Mouse (Mus musculus) olfactory bulb, adult 2 months (tissue): ENCODE measurements around the gene Foxc1.

Experiments
- CTCF ChIP-seq: fragments of 200-500 bp; IDR thresholded peaks from 2 replicates; pipeline ENCODE4 v1.5.1; 2012; ENCODE audit warnings: low read depth, mild to moderate bottlenecking, low read length, moderate library complexity; ENCODE audit not compliant: insufficient read depth
- POLR2A ChIP-seq: fragments of 200-500 bp; IDR thresholded peaks from 2 replicates; pipeline ENCODE4 v1.6.1; 2012; ENCODE audit warnings: mild to moderate bottlenecking, low read depth, low read length, moderate library complexity; ENCODE audit not compliant: insufficient read depth

DNA sequence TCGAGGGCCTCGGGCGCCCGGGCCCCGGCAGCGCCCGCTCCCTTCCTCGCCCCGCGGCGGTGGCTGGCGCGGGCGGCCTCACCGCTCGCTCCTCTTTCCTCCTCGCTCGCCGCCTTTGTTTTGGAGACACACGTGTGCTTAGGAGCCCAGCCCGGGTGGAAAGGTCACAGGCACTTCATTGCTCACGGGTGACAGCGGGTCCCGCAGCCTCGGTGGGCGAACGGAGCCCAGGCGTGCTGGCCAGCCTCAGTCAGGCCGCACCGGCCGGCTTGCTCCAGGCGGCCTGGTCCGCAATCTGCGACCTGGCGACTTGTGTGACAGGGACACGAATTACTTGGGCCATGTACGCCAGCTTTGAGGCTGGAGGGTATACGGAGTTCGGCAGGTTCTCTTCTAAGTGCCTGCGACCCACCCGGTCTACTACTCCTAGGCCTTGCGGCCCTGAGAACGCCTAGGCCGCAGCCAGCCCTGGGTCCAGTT, 5.1 kb downstream of the Foxc1 start:
- TF ChIP-seq CTCF (no peak), POLR2A (no peak)
